9 mouse cellular contexts compared by ENCODE assay signal in genomic region chr6:52197271-52197670, GRCm38 (mm10). TPM values are rescaled to one million over a fixed set of nuclear protein-coding genes. Genes with fewer than 3 reads are reported as not detected.
DNase-seq lines count a peak whose midpoint lies in the region; ATAC-seq and TF ChIP-seq lines count a peak whose summit lies in the region.
"Had no signal": no experiment of that assay in that cellular context is flagged by ENCODE, and none has a peak within 500 bp of the region (broad histone marks: within the 10 kb centered on the region; RNA-seq: fewer than 3 reads in every experiment).

No protein-coding gene starts in this region.

- H3K27me3 ChIP-seq in hindbrain, embryonic 12.5 days = peaks cover 96% of the 10 kb centered on the region
- H3K27me3 ChIP-seq in limb, embryonic 14.5 days (ENCODE audit: control insufficient read depth, insufficient read depth, low read length) = peaks cover 57% of the 10 kb centered on the region

- peak overlapping the region; percentile 6; the same call in 1 of the 2 replicates for H3K4me3 ChIP-seq in hindbrain, embryonic 12.5 days
- no peak overlapping the region for H3K4me3 ChIP-seq in limb, embryonic 14.5 days (replicated peaks; ENCODE audit: low read length)

- H3K4me1 ChIP-seq in hindbrain, embryonic 12.5 days = no peaks in the 10 kb centered on the region
- H3K4me1 ChIP-seq in limb, embryonic 14.5 days (ENCODE audit: control insufficient read depth, insufficient read depth, low read length) = peaks cover 9% of the 10 kb centered on the region

- no peaks in the 10 kb centered on the region for H3K9me3 ChIP-seq in hindbrain, embryonic 12.5 days (replicated peaks)
- no peaks in the 10 kb centered on the region for H3K9me3 ChIP-seq in limb, embryonic 14.5 days (ENCODE audit: control insufficient read depth, low read length)

- DNase-seq in 3T3-L1 (ENCODE audit: low read depth, low spot score) (peak; percentile 84), MN1 (ENCODE audit: low spot score) (peak; percentile 37)
- DNase-seq in limb, embryonic 14.5 days (ENCODE audit: low spot score) = peak; percentile 72
- no peak for DNase-seq in thymus, postnatal 36 days
- DNase-seq in c-Kit-positive CD71-positive TER-119-positive erythroid progenitor cells, embryonic 14.5 days (ENCODE audit: low spot score) = no peak
- no peak for DNase-seq in layer of hippocampus, postnatal 25 days (ENCODE audit: extremely low spot score in 1 of 2, low spot score in 1 of 2)

- peak overlapping the region; percentile 34 for H3K4me2 ChIP-seq in hindbrain, embryonic 12.5 days (replicated peaks)
- no peak overlapping the region for H3K4me2 ChIP-seq in limb, embryonic 14.5 days (replicated peaks; ENCODE audit: low read depth, low read length, severe bottlenecking)

- peak overlapping the region; percentile 75 for H3K27ac ChIP-seq in hindbrain, embryonic 12.5 days
- H3K27ac ChIP-seq in limb, embryonic 14.5 days (replicated peaks; ENCODE audit: low read depth, low read length) = no peak overlapping the region

- TF ChIP-seq POLR2A in limb, embryonic 14.5 days (IDR thresholded peaks at IDR 0.05; ENCODE audit: borderline replicate concordance, extremely low read depth, insufficient read depth, insufficient read length) = no peak

- H3K9ac ChIP-seq in hindbrain, embryonic 12.5 days = no peak overlapping the region
- H3K9ac ChIP-seq in limb, embryonic 14.5 days (ENCODE audit: low read depth, low read length, severe bottlenecking) = no peak overlapping the region

- under 1% methylated on average over 10 of the region's 10 CpGs for WGBS in hindbrain, embryonic 12.5 days
- WGBS in limb, embryonic 14.5 days = 28% methylated on average over 10 of the region's 10 CpGs

- no peaks in the 10 kb centered on the region for H3K36me3 ChIP-seq in hindbrain, embryonic 12.5 days
- peaks cover 7% of the 10 kb centered on the region for H3K36me3 ChIP-seq in limb, embryonic 14.5 days (ENCODE audit: control insufficient read depth, insufficient read depth, low read length)

- no peak for ATAC-seq in hindbrain, embryonic 12.5 days (ENCODE audit: low FRiP score)
- 0 out of 2 replicates have a peak, but pooled peaks have one; percentile 38 for ATAC-seq in limb, embryonic 14.5 days (ENCODE audit: low FRiP score, low read depth)
- ATAC-seq in CD4-positive, CD25-positive, alpha-beta regulatory T cell, adult 4 months = no peak

RNA-seq across cellular contexts. Expression of gene Hoxa4, which starts 5.7 kb away (rescaled TPM):
- polyA plus RNA-seq in hindbrain, embryonic 12.5 days (2016; fragmentation: Nextera tagmentation; extraction: Ambion mirVana) = 6.9 and 12.5 TPM in 2 replicates
- 2.2 and 2.8 TPM in 2 replicates for polyA plus RNA-seq in limb, embryonic 14.5 days (2012; rRNA removed)
- polyA plus RNA-seq in limb, embryonic 14.5 days (2014; fragmentation: Nextera tagmentation; extraction: Ambion mirVana) = 0.57 and 1.0 TPM in 2 replicates
- polyA plus RNA-seq in CD4-positive, CD25-positive, alpha-beta regulatory T cell, adult 4 months (2017; shearing (Covaris generic)) = not detected
- total RNA-seq in layer of hippocampus, postnatal 25 days (2021) = not detected
- total RNA-seq: layer of hippocampus, adult 18-20 months had no signal

RNA-seq across cellular contexts. Expression of gene Hoxa5, which starts 7.1 kb away (rescaled TPM):
- polyA plus RNA-seq in hindbrain, embryonic 12.5 days (2016; fragmentation: Nextera tagmentation; extraction: Ambion mirVana) = 53.4 and 82.9 TPM in 2 replicates
- 11.0 and 12.3 TPM in 2 replicates for polyA plus RNA-seq in limb, embryonic 14.5 days (2012; rRNA removed)
- 3.4 and 3.8 TPM in 2 replicates for polyA plus RNA-seq in limb, embryonic 14.5 days (2014; fragmentation: Nextera tagmentation; extraction: Ambion mirVana)
- polyA plus RNA-seq in CD4-positive, CD25-positive, alpha-beta regulatory T cell, adult 4 months (2017; shearing (Covaris generic)) = not detected
- not detected for total RNA-seq in layer of hippocampus, postnatal 25 days (2021)
- total RNA-seq: layer of hippocampus, adult 18-20 months had no signal

RNA-seq across cellular contexts. Expression of gene Hoxa6, which starts 11.3 kb away (rescaled TPM):
- polyA plus RNA-seq in hindbrain, embryonic 12.5 days (2016; fragmentation: Nextera tagmentation; extraction: Ambion mirVana) = 18.7 and 20.5 TPM in 2 replicates
- 3.9 and 4.3 TPM in 2 replicates for polyA plus RNA-seq in limb, embryonic 14.5 days (2012; rRNA removed)
- 0.66 and 0.94 TPM in 2 replicates for polyA plus RNA-seq in limb, embryonic 14.5 days (2014; fragmentation: Nextera tagmentation; extraction: Ambion mirVana)
- polyA plus RNA-seq in CD4-positive, CD25-positive, alpha-beta regulatory T cell, adult 4 months (2017; shearing (Covaris generic)) = not detected
- total RNA-seq in layer of hippocampus, postnatal 25 days (2021) = not detected
- total RNA-seq: layer of hippocampus, adult 18-20 months had no signal

RNA-seq across cellular contexts. Expression of gene Hoxa3, which starts 15.9 kb away (rescaled TPM):
- polyA plus RNA-seq in hindbrain, embryonic 12.5 days (2016; fragmentation: Nextera tagmentation; extraction: Ambion mirVana) = 13.7 and 19.5 TPM in 2 replicates
- polyA plus RNA-seq in limb, embryonic 14.5 days (2012; rRNA removed) = 12.0 and 15.9 TPM in 2 replicates
- polyA plus RNA-seq in limb, embryonic 14.5 days (2014; fragmentation: Nextera tagmentation; extraction: Ambion mirVana) = 2.7 and 3.4 TPM in 2 replicates
- under 1 TPM in 1 of 2 experiments, not detected in 1; 0.15 TPM for polyA plus RNA-seq in CD4-positive, CD25-positive, alpha-beta regulatory T cell, adult 4 months (2017; shearing (Covaris generic))
- total RNA-seq in layer of hippocampus, postnatal 25 days (2021) = not detected
- total RNA-seq: layer of hippocampus, adult 18-20 months had no signal

RNA-seq across cellular contexts. Expression of gene Gm28308, which starts 15.9 kb away (rescaled TPM):
- polyA plus RNA-seq in hindbrain, embryonic 12.5 days (2016; fragmentation: Nextera tagmentation; extraction: Ambion mirVana) = not detected in 2 replicates
- 3.2 and 4.6 TPM in 2 replicates for polyA plus RNA-seq in limb, embryonic 14.5 days (2012; rRNA removed)
- polyA plus RNA-seq in limb, embryonic 14.5 days (2014; fragmentation: Nextera tagmentation; extraction: Ambion mirVana) = 1.1 TPM in 1 of 2 replicates, not detected in the other
- polyA plus RNA-seq in CD4-positive, CD25-positive, alpha-beta regulatory T cell, adult 4 months (2017; shearing (Covaris generic)) = not detected
- not detected for total RNA-seq in layer of hippocampus, postnatal 25 days (2021)
- total RNA-seq: layer of hippocampus, adult 18-20 months had no signal

Comparison
In these comparisons a context has a peak if more than half of its experiments do, and no peak if none do; other contexts are left out.
1. DNase-seq: peak in 3T3-L1 (single experiment), MN1 (single experiment) and limb, embryonic 14.5 days (single experiment); none in thymus, postnatal 36 days (0 of 2), c-Kit-positive CD71-positive TER-119-positive erythroid progenitor cells, embryonic 14.5 days (single experiment) and layer of hippocampus, postnatal 25 days (0 of 2).
2. RNA of gene Hoxa5, which starts 7.1 kb away (polyA plus RNA-seq): 53.4 to 82.9 TPM in hindbrain, embryonic 12.5 days and 3.4 to 12.3 TPM in limb, embryonic 14.5 days; not detected in CD4-positive, CD25-positive, alpha-beta regulatory T cell, adult 4 months; every median in the first group is over 4 times any median in the second.